20 mouse cellular contexts compared by ENCODE assay signal in genomic region chr10:44118616-44119015, GRCm38 (mm10). TPM values are rescaled to one million over a fixed set of nuclear protein-coding genes. Genes with fewer than 3 reads are reported as not detected.
DNase-seq lines count a peak whose midpoint lies in the region; ATAC-seq and TF ChIP-seq lines count a peak whose summit lies in the region.
"Had no signal": no experiment of that assay in that cellular context is flagged by ENCODE, and none has a peak within 500 bp of the region (broad histone marks: within the 10 kb centered on the region; RNA-seq: fewer than 3 reads in every experiment).

No protein-coding gene starts in this region.

- TF ChIP-seq CTCF in hindbrain, postnatal 0 days (IDR thresholded peaks at IDR 0.05; ENCODE audit: low read depth): no peak

- no peak for ATAC-seq in hindbrain, postnatal 0 days
- ATAC-seq: intestine, postnatal 0 days had no signal

- no peak overlapping the region for H3K4me2 ChIP-seq in hindbrain, postnatal 0 days (ENCODE audit: low read depth, low read length)
- H3K4me2 ChIP-seq: embryonic facial prominence, embryonic 12.5 days; heart, embryonic 13.5 days; hindbrain, embryonic 15.5 days; limb, embryonic 15.5 days; liver, embryonic 15.5 days had no signal

- no peaks in the 10 kb centered on the region for H3K36me3 ChIP-seq in hindbrain, postnatal 0 days (ENCODE audit: insufficient read depth, low read length)
- H3K36me3 ChIP-seq in hindbrain, embryonic 10.5 days: no peaks in the 10 kb centered on the region
- H3K36me3 ChIP-seq: embryonic facial prominence, embryonic 12.5 days; heart, embryonic 13.5 days; hindbrain, embryonic 15.5 days; limb, embryonic 15.5 days; liver, embryonic 15.5 days had no signal

- no peak overlapping the region for H3K27ac ChIP-seq in hindbrain, postnatal 0 days
- no peak overlapping the region for H3K27ac ChIP-seq in hindbrain, embryonic 10.5 days
- H3K27ac ChIP-seq: embryonic facial prominence, embryonic 12.5 days; gastrocnemius, adult 2 months; heart, embryonic 13.5 days; hindbrain, embryonic 15.5 days; layer of hippocampus, adult 2 months; limb, embryonic 15.5 days; liver, embryonic 15.5 days; macrophage had no signal

- no peaks in the 10 kb centered on the region for H3K4me1 ChIP-seq in hindbrain, postnatal 0 days (ENCODE audit: insufficient read depth, low read length)
- H3K4me1 ChIP-seq in hindbrain, embryonic 10.5 days (replicated peaks): peaks cover 5% of the 10 kb centered on the region; the same call in 1 of the 2 replicates
- H3K4me1 ChIP-seq: embryonic facial prominence, embryonic 12.5 days; hindbrain, embryonic 15.5 days; limb, embryonic 15.5 days; liver, embryonic 15.5 days had no signal

- peak; percentile 11 for DNase-seq in adrenal gland, adult 2 months
- DNase-seq in adrenal gland, adult 8-10 months: no peak
- peak; percentile 23 for DNase-seq in hindbrain, postnatal 0 days (ENCODE audit: low spot score)
- no peak for DNase-seq in hindbrain, embryonic 10.5 days (ENCODE audit: low spot score)
- peak; percentile 49 for DNase-seq in retina, postnatal 1 day
- no peak for DNase-seq in retina, embryonic 14.5 days (ENCODE audit: low spot score)
- DNase-seq in fibroblast of lung, adult 2 months (ENCODE audit: low read depth): peak; percentile 23
- no peak for DNase-seq in spleen, adult 18-20 months
- DNase-seq: cerebellum, adult 8-10 months; gastrocnemius, adult 2 months; kidney, postnatal 10 days; layer of hippocampus, postnatal 36 days had no signal

- H3K9me3 ChIP-seq in hindbrain, postnatal 0 days (ENCODE audit: low read length): no peaks in the 10 kb centered on the region
- H3K9me3 ChIP-seq in hindbrain, embryonic 10.5 days: no peaks in the 10 kb centered on the region
- H3K9me3 ChIP-seq: embryonic facial prominence, embryonic 12.5 days; heart, embryonic 13.5 days; hindbrain, embryonic 15.5 days; limb, embryonic 15.5 days; liver, embryonic 15.5 days had no signal

- no peaks in the 10 kb centered on the region for H3K27me3 ChIP-seq in hindbrain, postnatal 0 days (ENCODE audit: insufficient read depth, low read length)
- no peaks in the 10 kb centered on the region for H3K27me3 ChIP-seq in hindbrain, embryonic 10.5 days (ENCODE audit: insufficient read depth, poor library complexity, severe bottlenecking)
- H3K27me3 ChIP-seq: embryonic facial prominence, embryonic 12.5 days; heart, embryonic 13.5 days; hindbrain, embryonic 15.5 days; limb, embryonic 15.5 days; liver, embryonic 15.5 days had no signal

- 9% methylated on average over 4 of the region's 4 CpGs for WGBS in hindbrain, postnatal 0 days
- 41% methylated on average over 4 of the region's 4 CpGs for whole genome bisulfite sequencing in hindbrain, embryonic 10.5 days

- no peak overlapping the region for H3K9ac ChIP-seq in hindbrain, postnatal 0 days (replicated peaks; ENCODE audit: low read length)
- H3K9ac ChIP-seq: embryonic facial prominence, embryonic 12.5 days; heart, embryonic 13.5 days; hindbrain, embryonic 15.5 days; limb, embryonic 15.5 days; liver, embryonic 15.5 days had no signal

- no peak overlapping the region for H3K4me3 ChIP-seq in hindbrain, postnatal 0 days (ENCODE audit: low read length)
- H3K4me3 ChIP-seq in hindbrain, embryonic 10.5 days: no peak overlapping the region
- H3K4me3 ChIP-seq: embryonic facial prominence, embryonic 12.5 days; gastrocnemius, adult 2 months; heart, embryonic 13.5 days; hindbrain, embryonic 15.5 days; layer of hippocampus, adult 2 months; limb, embryonic 15.5 days; liver, embryonic 15.5 days had no signal

RNA-seq across cellular contexts. Expression of gene Crybg1, which starts 30.0 kb away (rescaled TPM):
- total RNA-seq in adrenal gland, adult 2 months (2021): 1 to 10 TPM in 1 of 2 experiments, under 1 TPM in 1; 0.98 to 1.2 TPM
- 0.46 and 0.73 TPM in 2 replicates for polyA plus RNA-seq in adrenal gland, adult 2 months (2012; rRNA removed)
- 1 to 10 TPM; 1.0 to 2.0 (median 1.4) TPM for total RNA-seq in adrenal gland, adult 8-10 months (2022)
- 0.10 and 0.43 TPM in 2 replicates for total RNA-seq in hindbrain, postnatal 0 days (2014; rRNA removed)
- 0.16 TPM in 2 replicates for polyA plus RNA-seq in hindbrain, postnatal 0 days (2015; fragmentation: Nextera tagmentation; extraction: Ambion mirVana)
- 0.21 and 0.22 TPM in 2 replicates for polyA plus RNA-seq in hindbrain, embryonic 10.5 days (2016; fragmentation: Nextera tagmentation; extraction: Ambion mirVana)

Comparison
In these comparisons a context has a peak if more than half of its experiments do, and no peak if none do; other contexts are left out.
1. DNase-seq: peak in adrenal gland, adult 2 months (single experiment), hindbrain, postnatal 0 days (single experiment), retina, postnatal 1 day (single experiment) and fibroblast of lung, adult 2 months (single experiment); none in adrenal gland, adult 8-10 months (single experiment), hindbrain, embryonic 10.5 days (single experiment), retina, embryonic 14.5 days (single experiment) and spleen, adult 18-20 months (0 of 2).